Mouse (Mus musculus): Measurements from ENCODE around the gene Efna4. TPM values are rescaled to one million over a fixed set of nuclear protein-coding genes. Genes with fewer than 3 reads are reported as not detected.
A peak's percentile ranks its signal among the peaks of the same experiment; 100 is the strongest.

Efna4 gene
- 15.0 and 15.5 TPM in 2 replicates for polyA plus RNA-seq (2015; fragmentation: Nextera tagmentation; extraction: Ambion mirVana)

- Histone ChIP-seq H3K9ac (ENCODE audit: low read length) (peak within 1 kb of the TSS; percentile 92), H3K4me2 (ENCODE audit: low read depth, low read length) (peak within 1 kb of the TSS; percentile 68), H3K4me3 (replicated peaks; ENCODE audit: low read length) (peak within 1 kb of the TSS; percentile 78), H3K36me3 (ENCODE audit: control insufficient read depth, insufficient read depth, low read length) (no peaks in the 10 kb centered on the region; the same call in 1 of the 2 replicates), H3K27ac (ENCODE audit: low read length) (peak within 1 kb of the TSS; percentile 89), H3K9me3 (replicated peaks; ENCODE audit: control insufficient read depth, low read length) (no peaks in the 10 kb centered on the region), H3K4me1 (ENCODE audit: control insufficient read depth, insufficient read depth, low read length) (peaks cover 39% of the 10 kb centered on the region), H3K27me3 (ENCODE audit: control insufficient read depth, insufficient read depth, low read length) (no peaks in the 10 kb centered on the region)
- WGBS = under 1% methylated on average over 43 of the region's 44 CpGs
- ATAC-seq (ENCODE audit: insufficient read depth, low FRiP score) = peak; percentile 86
Measured at GRCm38 (mm10) chr3:89337721-89338578, at the start of gene Efna4. Gene Efna4 (minus strand): TSS chr3:89338028.

- Histone ChIP-seq H3K27ac (ENCODE audit: low read length) (peak overlapping the region; percentile 95), H3K36me3 (ENCODE audit: control insufficient read depth, insufficient read depth, low read length) (no peaks in the 10 kb centered on the region), H3K4me1 (ENCODE audit: control insufficient read depth, insufficient read depth, low read length) (peaks cover 52% of the 10 kb centered on the region), H3K9me3 (replicated peaks; ENCODE audit: control insufficient read depth, low read length) (no peaks in the 10 kb centered on the region), H3K4me3 (replicated peaks; ENCODE audit: low read length) (peak overlapping the region; percentile 24), H3K27me3 (ENCODE audit: control insufficient read depth, insufficient read depth, low read length) (no peaks in the 10 kb centered on the region), H3K4me2 (ENCODE audit: low read depth, low read length) (peak overlapping the region; percentile 47), H3K9ac (ENCODE audit: low read length) (peak overlapping the region; percentile 51)
- 55% methylated on average over 17 of the region's 17 CpGs for WGBS
- no peak for ATAC-seq (ENCODE audit: insufficient read depth, low FRiP score)
Measured at GRCm38 (mm10) chr3:89386438-89387420, 48.9 kb upstream of the Efna4 start.

DNA sequence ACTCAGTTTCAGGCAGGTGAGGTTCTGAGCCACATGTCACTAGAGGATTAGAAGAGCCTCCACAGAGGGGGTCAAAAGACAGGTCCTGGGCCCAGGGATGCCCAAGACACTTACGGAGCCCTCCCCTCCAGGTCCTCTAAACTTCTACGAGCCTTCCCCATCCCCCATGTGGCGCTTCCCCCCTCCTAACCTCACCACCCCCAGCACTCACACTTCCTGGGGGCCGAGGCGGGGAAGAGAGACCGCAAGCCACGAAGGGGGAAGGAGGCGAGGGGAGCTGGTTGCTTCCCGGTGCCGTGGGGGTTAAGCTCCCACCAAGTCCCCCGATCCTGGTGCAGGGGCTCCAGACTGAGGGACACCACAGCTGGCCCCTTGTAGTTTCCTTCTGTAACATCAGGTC lies 47.6 kb upstream of the Efna4 start:
- no peaks in the 10 kb centered on the region for H3K9me3 ChIP-seq (replicated peaks; ENCODE audit: control insufficient read depth, low read length)
- 34% methylated on average over 11 of the region's 11 CpGs for WGBS
- no peaks in the 10 kb centered on the region for H3K27me3 ChIP-seq (ENCODE audit: control insufficient read depth, insufficient read depth, low read length)
- H3K4me2 ChIP-seq (ENCODE audit: low read depth, low read length) = peak overlapping the region; percentile 35; the same call in 1 of the 2 replicates
- H3K9ac ChIP-seq (ENCODE audit: low read length) = peak overlapping the region; percentile 64
- H3K27ac ChIP-seq (ENCODE audit: low read length) = peak overlapping the region; percentile 95
- ATAC-seq (ENCODE audit: insufficient read depth, low FRiP score) = no peak
- 0 out of 2 replicates have a peak, but pooled peaks cover 2% of the 10 kb centered on the region for H3K36me3 ChIP-seq (ENCODE audit: control insufficient read depth, insufficient read depth, low read length)
- peaks cover 47% of the 10 kb centered on the region for H3K4me1 ChIP-seq (ENCODE audit: control insufficient read depth, insufficient read depth, low read length)
- no peak overlapping the region for H3K4me3 ChIP-seq (replicated peaks; ENCODE audit: low read length)

- Histone ChIP-seq H3K27me3 (ENCODE audit: control insufficient read depth, insufficient read depth, low read length) (no peaks in the 10 kb centered on the region), H3K4me3 (replicated peaks; ENCODE audit: low read length) (no peak overlapping the region), H3K9me3 (replicated peaks; ENCODE audit: control insufficient read depth, low read length) (no peaks in the 10 kb centered on the region), H3K36me3 (ENCODE audit: control insufficient read depth, insufficient read depth, low read length) (peaks cover 11% of the 10 kb centered on the region; the same call in 1 of the 2 replicates), H3K4me1 (ENCODE audit: control insufficient read depth, insufficient read depth, low read length) (peaks cover 39% of the 10 kb centered on the region), H3K4me2 (ENCODE audit: low read depth, low read length) (peak overlapping the region; percentile 35), H3K27ac (ENCODE audit: low read length) (peak overlapping the region; percentile 80), H3K9ac (ENCODE audit: low read length) (peak overlapping the region; percentile 64)
- ATAC-seq (ENCODE audit: insufficient read depth, low FRiP score) = 0 out of 2 replicates have a peak, but pooled peaks have one; percentile 7
- WGBS = 61% methylated on average over 12 of the region's 12 CpGs
Measured at GRCm38 (mm10) chr3:89384331-89385076, 46.7 kb upstream of the Efna4 start.

DNA sequence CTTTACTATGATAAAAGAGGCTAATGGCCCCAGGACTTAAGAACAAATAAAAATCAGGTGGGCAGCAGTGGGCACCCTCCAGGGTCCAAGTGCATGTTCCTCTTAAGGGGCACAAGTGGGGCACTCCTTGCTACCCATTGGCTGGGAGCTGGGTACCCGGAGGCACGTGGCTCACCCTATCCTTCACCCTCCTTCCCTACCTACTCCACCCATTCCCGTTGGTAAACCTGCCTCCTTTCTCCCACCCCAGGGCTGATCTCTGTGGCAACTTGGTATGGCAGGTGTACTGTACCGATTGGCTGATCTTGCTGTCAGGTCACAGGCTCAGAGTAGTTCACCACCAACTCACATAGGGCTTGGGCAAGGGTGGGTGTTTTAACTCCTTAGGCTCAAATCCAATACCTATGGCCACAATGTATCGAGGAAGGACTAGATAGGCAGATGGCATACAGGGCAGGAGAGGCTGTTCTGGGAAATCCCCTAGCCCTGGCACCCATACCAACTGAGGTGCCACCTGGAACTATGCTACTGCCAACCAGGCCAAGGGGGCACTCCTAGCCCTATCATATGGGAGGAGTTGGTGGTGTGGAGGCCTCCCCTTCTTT lies 45.9 kb upstream of the Efna4 start:
- no peak for ATAC-seq (ENCODE audit: insufficient read depth, low FRiP score)
- H3K4me2 ChIP-seq (ENCODE audit: low read depth, low read length) = no peak overlapping the region

GRCm38 (mm10) chr3:89382950-89383349 lies 45.1 kb upstream of the Efna4 start:
- Histone ChIP-seq H3K9me3 (replicated peaks; ENCODE audit: control insufficient read depth, low read length) (no peaks in the 10 kb centered on the region), H3K9ac (ENCODE audit: low read length) (no peak overlapping the region), H3K27ac (ENCODE audit: low read length) (no peak overlapping the region), H3K4me2 (ENCODE audit: low read depth, low read length) (no peak overlapping the region), H3K4me1 (ENCODE audit: control insufficient read depth, insufficient read depth, low read length) (peaks cover 40% of the 10 kb centered on the region), H3K27me3 (ENCODE audit: control insufficient read depth, insufficient read depth, low read length) (no peaks in the 10 kb centered on the region), H3K4me3 (replicated peaks; ENCODE audit: low read length) (no peak overlapping the region), H3K36me3 (ENCODE audit: control insufficient read depth, insufficient read depth, low read length) (peaks cover 11% of the 10 kb centered on the region; the same call in 1 of the 2 replicates)
- no peak for ATAC-seq (ENCODE audit: insufficient read depth, low FRiP score)
- 79% methylated on average over 5 of the region's 5 CpGs for WGBS

More for the DNA sequence above, 45.9 kb upstream of the Efna4 start:
- H3K9me3 ChIP-seq (replicated peaks; ENCODE audit: control insufficient read depth, low read length) = no peaks in the 10 kb centered on the region
- no peak overlapping the region for H3K4me3 ChIP-seq (replicated peaks; ENCODE audit: low read length)
- H3K4me1 ChIP-seq (ENCODE audit: control insufficient read depth, insufficient read depth, low read length) = peaks cover 39% of the 10 kb centered on the region
- no peaks in the 10 kb centered on the region for H3K27me3 ChIP-seq (ENCODE audit: control insufficient read depth, insufficient read depth, low read length)
- H3K9ac ChIP-seq (ENCODE audit: low read length) = peak overlapping the region; percentile 7; the same call in 1 of the 2 replicates
- WGBS = 75% methylated on average over 5 of the region's 5 CpGs
- peak overlapping the region; percentile 62 for H3K27ac ChIP-seq (ENCODE audit: low read length)
- peaks cover 11% of the 10 kb centered on the region; the same call in 1 of the 2 replicates for H3K36me3 ChIP-seq (ENCODE audit: control insufficient read depth, insufficient read depth, low read length)

GRCm38 (mm10) chr3:89382033-89382882 lies 44.4 kb upstream of the Efna4 start:
- no peaks in the 10 kb centered on the region for H3K9me3 ChIP-seq (replicated peaks; ENCODE audit: control insufficient read depth, low read length)
- ATAC-seq (ENCODE audit: insufficient read depth, low FRiP score) = no peak
- peaks cover 11% of the 10 kb centered on the region; the same call in 1 of the 2 replicates for H3K36me3 ChIP-seq (ENCODE audit: control insufficient read depth, insufficient read depth, low read length)
- no peaks in the 10 kb centered on the region for H3K27me3 ChIP-seq (ENCODE audit: control insufficient read depth, insufficient read depth, low read length)
- H3K4me2 ChIP-seq (ENCODE audit: low read depth, low read length) = no peak overlapping the region
- H3K4me3 ChIP-seq (replicated peaks; ENCODE audit: low read length) = no peak overlapping the region
- H3K4me1 ChIP-seq (ENCODE audit: control insufficient read depth, insufficient read depth, low read length) = peaks cover 39% of the 10 kb centered on the region
- no peak overlapping the region for H3K27ac ChIP-seq (ENCODE audit: low read length)
- H3K9ac ChIP-seq (ENCODE audit: low read length) = no peak overlapping the region
- 82% methylated on average over 9 of the region's 9 CpGs for WGBS
